Mouse (Mus musculus): Measurements from ENCODE around the gene Mast3.
A peak's percentile ranks its signal among the peaks of the same experiment; 100 is the strongest.

Mast3 gene

DNA sequence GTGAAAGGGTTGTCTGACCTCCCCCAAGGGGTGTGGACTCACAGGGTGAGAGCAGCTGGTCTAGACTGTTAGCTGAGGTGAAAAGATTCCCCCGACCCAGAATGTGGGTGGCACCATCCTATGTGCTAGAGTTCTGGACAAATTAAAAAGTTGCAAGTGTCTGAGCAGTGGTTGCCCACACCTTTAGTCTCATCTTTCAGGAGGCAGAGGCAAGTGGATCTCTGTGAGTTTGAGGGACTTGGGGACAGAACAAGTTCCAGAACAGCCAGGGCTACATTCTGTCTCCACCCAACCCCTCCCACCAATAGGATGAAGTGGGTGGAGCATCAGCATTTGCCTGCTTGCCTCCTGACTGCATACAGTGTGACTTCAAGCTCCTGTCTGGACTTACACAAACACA, 42.7 kb downstream of the Mast3 start:
- no peak for DNase-seq (ENCODE audit: low read depth)

DNA sequence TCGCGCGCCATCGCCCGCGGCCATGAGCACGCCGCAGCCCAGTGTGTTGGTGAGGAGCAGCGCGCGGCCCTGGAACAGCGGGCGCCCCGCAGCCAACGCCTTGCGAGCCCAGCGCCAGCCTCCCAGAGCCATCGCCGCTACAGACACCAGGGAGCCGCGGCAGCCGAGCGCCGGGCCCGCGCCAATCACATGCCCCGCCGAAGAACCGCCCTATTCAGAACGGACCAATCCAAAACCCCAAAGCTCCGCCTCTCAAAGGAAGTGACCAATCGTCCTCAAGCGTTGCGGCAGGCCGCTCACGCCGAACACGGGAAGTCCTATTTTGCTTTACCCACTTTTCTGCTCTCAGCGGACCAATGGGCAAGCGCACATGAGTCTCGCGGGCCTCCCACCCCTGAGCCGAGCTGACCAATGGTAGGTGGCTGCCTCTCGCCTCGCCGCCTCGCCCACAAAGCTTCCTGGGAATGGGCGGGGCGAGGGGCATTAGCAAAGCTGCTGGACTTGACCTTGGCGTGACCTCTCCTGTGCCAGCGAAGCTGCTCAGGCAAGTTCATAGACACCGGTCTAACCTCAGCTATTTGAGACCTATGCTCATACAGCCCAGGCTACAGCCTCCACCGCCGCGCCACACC, 44.0 kb downstream of the Mast3 start, which contains the start of gene Mpv17l2:
Mpv17l2 (minus strand) TSS at position 172 of the 632 bp plus-strand sequence.
- peak; percentile 97 for DNase-seq (ENCODE audit: low read depth)

DNA sequence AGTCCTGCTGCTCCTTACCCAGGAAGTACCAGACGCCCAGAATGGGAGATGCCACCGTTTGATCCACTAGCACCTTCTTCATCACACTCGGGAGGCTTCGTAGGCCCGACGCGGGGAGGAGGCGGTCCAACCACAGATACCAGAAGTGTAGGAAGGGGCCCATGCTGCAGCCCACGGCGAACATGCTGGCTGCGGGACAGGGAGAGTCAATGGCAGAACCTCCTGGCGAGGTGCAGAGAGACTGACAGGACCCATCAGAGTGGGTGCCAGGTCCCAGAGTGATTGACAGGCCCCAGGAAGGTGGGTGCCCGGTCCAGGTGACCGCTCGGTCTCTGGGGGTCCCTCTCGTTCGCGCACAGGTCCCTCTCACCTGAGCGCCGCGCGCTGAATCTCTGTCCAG, 44.5 kb downstream of the Mast3 start:
- DNase-seq (ENCODE audit: low read depth), result peak; percentile 57

DNA sequence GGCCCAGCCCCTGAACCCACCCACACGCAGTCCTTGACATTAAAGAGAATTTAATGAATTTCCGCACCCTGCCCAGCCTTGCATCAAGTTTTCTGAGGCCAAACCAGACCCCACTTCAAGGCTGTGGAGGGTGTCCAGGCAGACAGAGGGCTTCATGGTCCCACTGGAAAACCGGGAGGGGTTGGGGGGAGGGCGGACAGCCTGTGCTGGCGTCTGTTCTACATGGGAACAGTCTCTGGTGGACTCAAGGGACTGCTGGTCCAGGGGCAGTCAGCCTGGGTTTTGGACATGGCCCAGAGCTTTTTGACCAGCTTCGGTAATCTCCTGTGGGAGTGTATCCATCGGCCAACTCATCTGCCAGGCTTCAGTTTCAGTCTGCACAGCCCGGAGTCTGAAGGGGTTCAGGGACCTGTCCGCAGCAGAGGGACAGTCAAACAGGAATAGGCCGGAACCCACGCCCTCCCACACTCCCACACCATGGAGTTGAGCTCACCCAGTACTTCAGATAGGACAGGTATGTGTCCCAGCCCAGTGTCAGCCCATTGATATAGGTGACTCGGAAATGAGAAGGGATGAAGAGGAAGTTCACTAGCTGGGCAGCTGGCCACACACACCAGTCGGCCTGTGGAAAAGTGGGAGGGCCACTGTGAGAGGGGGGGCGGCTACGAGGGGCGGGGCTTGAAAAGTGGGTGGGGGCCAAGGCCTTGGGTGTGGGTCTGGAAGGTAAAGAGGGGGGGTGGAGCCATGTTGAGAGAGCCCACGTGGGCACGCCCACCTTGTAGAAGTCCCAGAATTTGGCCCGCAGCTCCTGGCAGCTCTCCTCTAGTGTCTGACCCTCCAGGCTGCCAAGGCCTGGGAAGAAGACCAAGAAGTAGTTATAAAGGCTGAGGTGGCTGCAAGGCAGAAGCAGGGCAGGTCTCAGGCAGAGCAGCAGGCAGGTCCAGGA, 46.0 kb downstream of the Mast3 start:
- no peak for DNase-seq (ENCODE audit: low read depth)

DNA sequence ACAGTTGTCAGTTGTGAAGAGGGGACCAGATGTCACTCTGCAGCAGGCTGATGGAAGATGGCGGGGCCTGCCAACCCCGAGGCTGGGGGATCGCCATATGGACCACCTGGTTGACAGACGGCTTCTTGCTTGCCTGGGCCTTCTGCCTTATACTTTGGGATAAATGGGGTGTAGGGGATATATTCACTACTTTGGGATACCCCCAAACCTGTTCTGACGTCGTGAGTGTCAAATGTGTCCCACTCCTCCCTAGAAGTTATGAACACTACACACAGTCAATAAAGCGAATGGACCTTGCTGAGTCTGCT, 46.6 kb downstream of the Mast3 start:
- no peak for DNase-seq (ENCODE audit: low read depth)

DNA sequence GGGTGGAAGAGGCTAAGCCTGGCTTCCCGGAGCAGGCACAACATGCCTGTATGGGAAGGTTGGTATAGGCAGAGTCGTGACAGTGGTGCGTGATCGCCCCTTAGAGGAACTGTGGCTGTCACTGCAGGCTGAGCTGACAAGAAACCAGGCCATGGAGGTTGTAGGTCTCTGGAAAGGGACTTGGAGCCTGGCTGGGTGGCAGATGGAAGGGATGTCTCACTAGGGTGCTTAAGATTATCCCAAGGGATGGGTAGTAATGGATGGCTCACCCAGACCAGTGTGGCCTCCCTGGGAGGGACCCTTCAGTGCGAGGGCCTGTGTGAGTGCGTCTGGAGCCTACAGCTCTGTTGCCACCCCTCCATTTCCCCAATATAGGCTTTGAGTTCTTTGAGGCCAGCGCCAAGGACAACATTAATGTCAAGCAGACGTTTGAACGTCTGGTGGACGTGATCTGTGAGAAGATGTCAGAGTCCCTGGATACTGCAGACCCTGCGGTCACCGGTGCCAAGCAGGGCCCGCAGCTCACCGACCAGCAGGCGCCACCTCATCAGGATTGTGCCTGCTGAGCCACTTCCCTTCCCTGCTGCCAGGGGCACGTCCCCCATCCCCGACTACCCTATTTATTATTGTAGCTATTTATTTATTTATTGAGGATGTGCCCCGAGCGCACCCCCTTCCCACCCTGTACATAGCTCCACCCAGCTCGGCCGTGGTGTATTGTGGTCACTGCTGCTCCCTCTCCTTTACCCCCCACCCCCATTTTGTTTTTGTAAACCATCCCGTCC, 47.1 kb downstream of the Mast3 start:
- peak; percentile 40 for DNase-seq (ENCODE audit: low read depth)

DNA sequence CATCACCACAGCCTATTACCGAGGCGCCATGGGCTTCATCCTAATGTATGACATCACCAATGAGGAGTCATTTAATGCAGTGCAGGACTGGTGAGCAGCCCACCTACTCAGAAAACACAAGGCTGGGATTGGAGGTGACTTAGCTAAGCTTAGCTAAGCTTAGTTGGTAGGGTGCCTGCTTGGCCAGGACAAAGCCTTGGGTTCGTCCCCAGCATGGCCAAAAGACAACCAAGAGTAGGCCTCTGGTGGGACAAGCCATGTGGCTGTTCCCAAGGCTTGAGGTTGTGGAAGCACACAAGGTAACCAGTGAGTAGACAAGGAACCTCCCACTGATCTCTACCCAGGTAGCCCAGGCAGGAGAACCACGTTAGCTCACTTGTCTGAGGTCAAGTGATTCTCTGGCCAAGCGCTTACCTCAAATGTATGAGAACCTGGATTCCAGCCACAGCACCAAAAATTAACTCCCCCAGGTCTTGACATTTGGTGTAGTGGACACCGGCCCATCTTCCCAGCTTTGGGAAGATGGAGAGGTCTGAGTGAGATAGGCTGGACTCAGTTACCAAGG, 48.3 kb downstream of the Mast3 start:
- DNase-seq (ENCODE audit: low read depth), result peak; percentile 14

DNA sequence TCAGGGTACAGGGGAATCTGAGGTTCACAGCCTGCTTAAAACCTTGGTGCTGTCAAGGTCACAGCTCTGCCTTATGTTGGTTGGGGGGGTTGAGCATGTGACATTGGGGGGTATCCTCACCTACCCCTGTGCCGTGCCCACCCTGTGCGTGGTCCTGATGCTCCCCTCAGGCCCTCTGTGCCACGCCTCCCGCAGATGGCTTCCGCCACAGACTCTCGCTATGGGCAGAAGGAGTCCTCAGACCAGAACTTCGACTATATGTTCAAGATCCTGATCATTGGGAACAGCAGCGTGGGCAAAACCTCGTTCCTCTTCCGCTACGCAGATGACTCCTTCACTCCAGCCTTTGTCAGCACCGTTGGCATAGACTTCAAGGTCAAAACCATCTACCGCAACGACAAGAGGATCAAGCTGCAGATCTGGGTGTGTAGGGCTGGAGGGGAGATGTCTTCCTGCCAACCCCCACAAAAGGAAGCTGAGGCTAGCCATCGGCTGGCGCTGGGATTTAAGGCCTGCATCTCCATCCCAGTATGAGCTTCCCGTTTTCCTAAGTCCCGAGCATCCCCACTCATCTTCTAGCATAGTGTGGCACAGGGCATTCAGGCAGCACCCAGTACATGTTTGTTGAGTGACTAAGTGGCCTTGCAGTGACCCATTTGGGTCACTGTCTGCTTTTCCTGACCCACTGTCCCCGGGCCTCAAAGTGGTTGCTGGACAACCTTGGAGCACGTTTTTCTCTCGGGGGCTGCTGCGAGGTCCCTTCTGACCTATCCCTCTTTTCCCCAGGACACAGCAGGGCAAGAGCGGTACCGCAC, 49.0 kb downstream of the Mast3 start:
- no peak for DNase-seq (ENCODE audit: low read depth)

DNA sequence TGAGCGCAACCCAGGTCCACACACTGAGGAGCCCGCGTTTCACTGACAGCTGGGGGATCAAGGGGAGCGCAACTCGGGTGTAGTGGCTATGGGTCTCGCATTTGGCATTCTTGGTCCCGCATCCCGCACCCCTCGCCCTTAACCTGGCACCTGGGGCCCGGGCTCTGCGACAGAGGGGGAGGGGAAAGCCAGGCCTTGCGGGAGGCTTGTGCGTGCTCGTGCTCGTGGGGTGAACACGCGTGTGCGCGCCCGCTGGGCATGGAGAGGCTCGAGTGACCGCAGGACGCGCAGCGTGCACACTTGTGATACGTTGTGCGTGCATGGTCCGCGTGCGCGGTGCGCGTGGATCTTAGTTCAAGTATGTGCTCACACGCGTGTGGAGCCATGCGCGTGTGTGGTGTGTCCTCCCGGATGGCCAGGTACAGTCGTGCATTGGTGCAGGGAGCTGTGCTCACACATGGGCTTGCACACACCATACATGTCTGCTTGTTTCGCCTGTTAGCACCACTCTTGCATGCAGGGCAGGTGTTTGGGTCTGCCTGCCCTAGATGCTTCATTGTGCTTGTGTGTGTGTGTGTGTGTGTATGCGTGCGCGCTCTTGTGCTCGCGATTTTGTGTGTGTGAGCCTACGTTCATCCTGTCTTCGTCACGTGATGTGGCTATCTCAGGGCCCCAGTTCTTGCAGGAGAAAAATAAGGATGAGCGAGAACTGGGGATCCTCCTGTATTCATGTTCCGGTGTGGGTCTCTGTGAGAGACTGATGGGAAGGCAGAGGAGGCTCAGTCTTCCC, 49.8 kb downstream of the Mast3 start:
- peak; percentile 71 for DNase-seq (ENCODE audit: low read depth)

DNA sequence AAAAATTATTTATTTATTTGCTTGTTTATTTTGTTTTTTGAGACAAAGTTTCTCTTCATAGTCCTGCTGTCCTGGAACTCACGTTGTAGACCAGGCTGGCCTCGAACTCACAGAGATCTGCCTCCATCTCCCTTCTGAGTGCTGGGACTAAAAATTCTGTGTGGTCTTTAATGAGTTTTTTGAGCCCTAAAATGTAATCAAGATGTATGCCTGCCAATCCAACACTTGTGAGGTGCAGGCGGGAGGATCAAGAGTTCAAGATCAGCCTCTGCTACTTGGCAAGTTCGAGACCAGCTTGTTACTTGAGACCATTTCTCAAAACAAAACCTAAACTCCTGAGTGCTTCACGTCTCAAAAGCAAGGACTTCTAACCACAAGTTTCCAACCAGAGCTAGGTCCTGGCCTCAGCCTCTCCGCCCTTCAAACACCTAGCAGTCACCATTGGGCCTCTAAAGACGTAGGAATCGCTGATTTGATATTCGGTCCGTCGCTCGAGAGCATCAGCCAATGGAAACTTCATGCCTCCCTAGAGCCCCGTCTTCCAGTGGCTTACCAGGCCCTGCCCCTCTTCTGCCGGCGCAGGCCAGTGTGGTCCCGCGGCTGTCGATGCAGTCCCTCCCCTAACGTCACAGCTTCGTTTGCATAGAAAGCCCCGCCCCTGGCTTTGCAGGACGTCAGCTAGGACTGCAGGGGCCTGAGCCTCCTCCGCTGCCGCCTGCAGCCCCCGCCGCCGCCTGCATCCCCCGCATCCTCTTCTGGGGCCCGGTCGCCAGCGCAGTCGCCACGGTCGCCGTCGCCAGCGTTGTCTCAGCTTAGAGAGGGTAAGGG, 50.6 kb downstream of the Mast3 start, which contains the start of gene Rab3a:
Rab3a (plus strand) TSS at position 637 of the 828 bp plus-strand sequence.
- DNase-seq (ENCODE audit: low read depth), result peak; percentile 97

DNA sequence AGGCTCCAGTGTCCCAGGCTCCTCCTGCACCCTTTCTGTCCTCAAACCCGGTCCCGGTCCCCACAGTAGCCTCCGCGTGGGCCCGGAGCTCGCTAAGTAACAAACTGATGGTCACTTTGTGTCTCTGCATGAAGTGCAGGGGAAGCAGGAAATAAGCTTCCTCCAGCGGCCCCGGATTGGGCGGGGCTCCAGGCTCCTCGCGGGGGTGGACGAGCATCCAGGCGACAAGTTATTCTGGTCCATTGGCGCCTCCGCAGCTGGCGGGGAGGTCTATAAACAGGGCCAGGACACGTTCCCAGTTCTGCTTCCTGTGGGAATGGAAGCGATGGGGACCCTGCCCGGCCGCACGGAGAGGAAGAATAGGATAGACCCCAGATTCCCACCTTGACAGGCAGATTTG, 51.7 kb downstream of the Mast3 start:
- peak; percentile 62 for DNase-seq (ENCODE audit: low read depth)

DNA sequence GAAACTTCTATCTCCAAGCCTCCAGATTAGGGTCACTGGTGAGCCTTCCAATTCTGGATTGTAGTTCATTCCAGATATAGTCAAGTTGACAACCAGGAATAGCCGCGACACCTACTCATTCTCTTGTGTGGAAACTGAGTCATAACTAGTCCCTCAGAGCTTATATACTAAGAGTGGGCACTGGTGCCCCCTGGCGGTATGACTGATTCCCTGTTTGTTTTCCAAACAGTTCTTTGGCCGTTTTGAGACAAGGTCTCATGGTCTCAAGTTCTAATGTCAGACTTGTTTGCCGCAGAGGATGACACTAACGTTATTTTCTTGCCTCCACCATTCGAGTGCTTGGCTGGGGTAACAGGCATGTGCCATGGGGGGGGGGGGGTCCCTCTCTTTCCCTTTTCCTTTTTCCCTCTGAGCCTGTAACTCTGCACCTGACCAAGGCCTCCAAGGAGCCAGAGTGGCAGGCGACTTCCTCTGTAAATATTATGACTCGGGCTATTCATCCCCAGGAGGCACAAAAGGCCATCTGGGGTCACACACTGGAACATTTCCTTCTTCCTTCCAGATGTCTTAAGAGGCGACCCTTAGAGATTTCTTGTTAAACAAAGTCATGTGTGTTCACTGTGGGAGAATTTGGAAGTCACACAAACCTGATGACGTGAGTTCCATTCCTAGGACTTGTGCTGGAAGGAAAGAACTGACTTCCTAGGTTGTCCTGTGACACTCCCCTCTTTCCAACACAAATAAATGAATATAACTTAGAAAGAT, 52.7 kb downstream of the Mast3 start:
- DNase-seq (ENCODE audit: low read depth), result peak; percentile 88

DNA sequence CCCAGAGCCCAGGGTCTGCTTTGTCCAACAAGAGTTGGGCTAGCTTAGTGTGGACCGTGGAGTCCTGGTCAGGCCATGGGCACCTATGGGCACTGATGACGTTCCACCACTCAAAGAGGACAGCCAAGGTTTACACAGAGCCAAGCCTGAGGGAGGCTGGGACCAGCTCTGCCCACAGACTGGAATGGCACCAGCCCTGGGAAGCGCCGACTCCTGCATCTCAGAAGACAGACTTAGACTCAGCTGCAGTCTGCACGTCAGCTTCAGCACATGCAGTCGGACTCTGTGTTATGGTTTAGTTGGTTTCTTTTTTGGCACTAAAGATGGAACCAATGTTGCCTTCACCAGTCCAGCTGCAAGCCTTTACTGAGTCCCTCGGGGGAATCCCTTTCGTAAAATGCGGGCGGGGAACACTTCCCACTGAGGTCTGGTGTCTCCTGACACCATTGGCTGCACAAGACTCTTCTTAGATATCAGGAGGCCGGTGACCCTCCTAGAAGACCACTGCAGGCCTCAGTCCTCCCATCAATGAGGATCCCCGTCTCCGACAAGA, 54.6 kb downstream of the Mast3 start:
- DNase-seq (ENCODE audit: low read depth), result no peak

DNA sequence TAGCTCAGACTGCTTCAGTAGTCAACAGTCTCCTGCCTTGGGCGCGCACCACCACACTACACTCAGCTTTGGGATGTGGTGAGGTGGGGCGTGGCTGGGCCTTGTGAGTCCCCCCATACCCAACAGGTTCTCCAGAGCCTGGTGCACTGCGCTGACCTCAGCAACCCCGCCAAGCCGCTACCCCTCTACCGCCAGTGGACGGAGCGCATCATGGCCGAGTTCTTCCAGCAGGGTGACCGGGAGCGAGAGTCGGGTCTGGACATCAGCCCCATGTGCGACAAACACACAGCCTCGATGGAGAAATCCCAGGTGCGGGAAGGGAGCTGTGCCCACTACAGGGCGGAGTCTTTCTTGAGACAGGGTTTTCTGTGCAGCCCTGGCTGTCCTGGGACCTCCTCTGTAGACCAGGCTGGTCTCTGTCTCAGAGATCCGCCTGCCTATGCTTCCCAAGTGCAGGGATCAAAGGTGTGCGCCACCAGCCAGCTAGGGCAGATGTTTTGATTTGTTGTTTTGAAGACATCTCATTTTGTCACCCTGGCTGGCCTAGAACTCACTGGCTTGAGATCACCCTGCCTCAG, 55.7 kb downstream of the Mast3 start:
- no peak for DNase-seq (ENCODE audit: low read depth)

DNA sequence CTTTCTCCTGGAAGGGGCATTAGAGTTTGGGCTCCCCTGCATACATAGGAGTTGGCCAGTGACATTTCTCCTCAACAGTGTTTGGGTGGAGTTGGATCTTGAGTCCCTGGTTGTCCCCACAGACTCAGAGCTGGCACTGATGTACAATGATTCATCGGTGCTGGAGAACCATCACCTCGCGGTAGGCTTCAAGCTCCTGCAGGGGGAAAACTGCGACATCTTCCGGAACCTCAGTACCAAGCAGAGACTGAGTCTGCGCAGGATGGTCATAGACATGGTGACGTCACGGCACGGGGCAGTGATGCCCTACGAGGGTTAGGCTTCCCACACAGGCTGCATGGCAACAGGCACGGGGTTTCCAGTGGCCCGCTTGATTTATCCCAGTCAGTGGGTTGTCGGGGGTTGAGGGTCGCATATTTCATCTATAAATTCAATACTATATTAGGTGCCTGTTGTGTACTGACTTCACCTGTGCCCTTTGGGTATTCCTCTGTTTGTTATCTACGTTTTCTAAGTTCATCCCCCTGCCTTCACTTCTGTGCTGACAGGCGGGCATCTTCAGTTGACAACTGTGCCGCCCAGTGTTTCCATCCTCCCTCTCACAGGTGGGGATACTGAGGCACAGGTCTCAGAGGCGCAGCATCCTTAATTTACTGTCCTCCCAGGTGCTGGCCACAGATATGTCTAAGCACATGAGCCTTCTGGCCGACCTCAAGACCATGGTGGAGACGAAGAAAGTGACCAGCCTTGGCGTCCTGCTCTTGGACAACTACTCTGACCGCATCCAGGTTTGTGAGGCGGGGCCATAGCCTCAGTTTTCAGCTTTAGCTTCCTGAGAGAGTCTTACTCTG, 56.4 kb downstream of the Mast3 start:
- no peak for DNase-seq (ENCODE audit: low read depth)

DNA sequence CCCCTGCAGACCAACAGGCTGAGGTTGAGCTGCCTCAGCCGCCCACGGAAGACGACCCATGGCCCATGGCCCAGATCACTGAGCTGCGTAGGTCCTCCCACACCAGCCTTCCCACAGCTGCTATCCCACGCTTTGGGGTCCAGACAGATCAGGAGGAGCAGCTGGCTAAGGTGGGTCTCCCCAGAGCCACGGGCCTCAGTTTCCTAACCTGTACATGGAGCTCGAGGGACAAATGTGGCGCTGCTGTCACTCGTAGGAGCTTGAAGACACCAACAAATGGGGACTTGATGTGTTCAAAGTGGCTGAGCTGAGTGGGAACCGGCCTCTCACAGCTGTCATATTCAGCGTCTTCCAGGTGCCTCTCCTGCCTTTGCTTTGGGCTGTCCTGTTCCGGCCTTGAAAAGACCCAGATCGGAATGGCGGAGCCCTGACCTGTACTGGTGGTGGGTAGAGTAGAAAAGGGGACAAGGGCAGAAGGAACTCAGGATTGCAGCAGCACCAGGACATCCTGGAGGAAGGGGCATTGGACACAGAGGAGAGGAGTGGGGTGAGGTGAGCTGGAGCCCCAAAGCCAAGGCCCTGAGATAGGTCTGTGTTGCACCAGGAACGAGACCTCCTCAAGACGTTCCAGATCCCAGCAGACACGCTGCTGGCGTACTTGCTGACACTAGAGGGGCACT, 57.5 kb downstream of the Mast3 start:
- DNase-seq (ENCODE audit: low read depth), result no peak

DNA sequence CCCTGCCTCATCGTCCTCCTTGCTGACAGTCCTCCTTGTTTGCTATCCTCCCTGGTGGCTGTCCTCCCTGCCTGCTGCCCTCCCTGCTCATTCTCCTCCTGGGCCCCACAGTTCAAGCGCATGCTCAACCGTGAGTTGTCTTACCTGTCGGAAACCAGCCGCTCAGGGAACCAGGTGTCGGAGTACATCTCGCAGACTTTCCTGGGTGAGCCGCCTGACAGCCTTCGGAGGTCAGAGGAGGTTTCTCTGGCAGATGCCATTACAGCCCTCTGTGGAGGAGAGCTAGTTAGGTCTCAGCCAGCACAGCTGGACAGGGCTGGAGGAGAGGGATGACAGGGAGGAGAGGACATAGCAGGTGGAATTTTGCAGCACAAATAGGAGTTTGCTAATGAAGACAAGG, 58.2 kb downstream of the Mast3 start:
- no peak for DNase-seq (ENCODE audit: low read depth)
